Mouse (Mus musculus) splenic B cell, adult 2 months (primary cell): ENCODE results near the gene Dtx3l.
"Not testable (repeated sequence)": the region's sequence is repeated elsewhere in the genome, so short reads cannot be mapped to it uniquely, and the experiment has no call there.

Source experiments
- DNase-seq: peaks from one replicate; pipeline ENCODE4 v3.0.0-alpha.2; 2011; ENCODE audit warnings: low read depth, low spot score
- H3K27me3 ChIP-seq: 2 replicates; pipeline ENCODE4 v1.6.1; 2012; ENCODE audit warnings: mild to moderate bottlenecking, low read length, moderate library complexity, mixed read lengths; ENCODE audit not compliant: control insufficient read depth, poor library complexity, insufficient read depth, severe bottlenecking
- H3K36me3 ChIP-seq: 2 replicates; pipeline ENCODE4 v1.6.1; 2012; ENCODE audit warnings: mild to moderate bottlenecking, low read length, moderate library complexity, mixed read lengths; ENCODE audit not compliant: control insufficient read depth, poor library complexity, insufficient read depth, severe bottlenecking

Dtx3l gene

DNA sequence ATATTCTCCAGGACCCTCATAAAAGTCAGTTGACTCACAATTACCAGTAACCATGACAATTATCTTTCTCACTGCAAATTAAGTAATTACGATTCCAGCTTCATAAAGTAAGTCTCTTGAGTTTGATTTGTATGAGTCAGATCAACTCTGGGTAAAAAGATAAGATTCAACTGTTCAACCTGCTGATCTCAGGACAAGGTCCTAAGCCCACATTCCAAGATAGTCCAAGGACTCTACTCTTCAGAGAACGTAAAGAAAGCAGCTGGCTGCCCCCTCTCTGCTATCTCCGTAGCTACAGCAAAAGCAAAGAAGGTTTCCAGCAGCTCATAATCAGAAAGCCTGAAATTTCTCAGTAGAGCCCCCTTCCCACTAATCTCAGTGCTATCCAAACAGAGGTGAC is 27.5 kb downstream of the Dtx3l start:
- Histone ChIP-seq H3K27me3 (peaks cover 2% of the 10 kb centered on the region; the same call in 1 of the 2 replicates), H3K36me3 (no peaks in the 10 kb centered on the region)
- DNase-seq, result no peak

DNA sequence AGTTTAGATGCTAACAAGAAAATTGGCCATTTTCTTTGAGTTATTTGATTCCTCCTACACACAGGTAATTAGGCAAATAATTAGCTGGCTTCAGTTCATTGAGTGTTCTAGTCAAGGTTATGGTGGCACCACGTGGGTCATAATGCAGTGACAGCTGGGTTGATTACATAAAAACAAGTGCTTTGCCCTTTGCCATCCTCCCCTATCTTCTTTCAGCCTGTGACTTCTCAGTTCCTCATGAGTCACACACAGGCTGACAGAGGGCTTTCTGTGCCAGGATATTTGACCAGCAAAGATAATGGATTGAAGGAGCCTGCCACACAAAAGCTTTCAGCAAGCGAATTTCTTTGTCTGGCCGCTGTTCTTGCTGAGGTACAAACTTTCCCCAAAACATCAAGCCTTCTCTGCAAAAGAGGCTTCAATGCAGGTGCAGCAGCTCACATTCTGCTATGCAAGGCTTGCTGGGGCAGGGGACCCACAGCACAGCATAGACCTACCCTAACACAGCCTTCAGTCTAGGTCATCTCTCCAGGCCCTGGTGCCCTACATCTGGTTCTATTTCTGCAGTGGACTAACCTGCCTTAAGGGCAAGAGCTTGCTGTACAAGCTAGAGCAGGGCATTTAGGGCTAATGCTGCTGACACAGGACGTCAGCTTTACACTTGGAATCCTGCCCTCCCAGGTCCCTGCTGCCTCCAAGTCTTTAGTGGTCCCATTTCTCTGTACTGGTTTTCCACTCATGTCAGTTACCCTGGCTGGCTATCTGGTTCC is 31.3 kb downstream of the Dtx3l start:
- no peak for DNase-seq
- Histone ChIP-seq H3K27me3 (peaks cover 2% of the 10 kb centered on the region; the same call in 1 of the 2 replicates), H3K36me3 (no peaks in the 10 kb centered on the region)

DNA sequence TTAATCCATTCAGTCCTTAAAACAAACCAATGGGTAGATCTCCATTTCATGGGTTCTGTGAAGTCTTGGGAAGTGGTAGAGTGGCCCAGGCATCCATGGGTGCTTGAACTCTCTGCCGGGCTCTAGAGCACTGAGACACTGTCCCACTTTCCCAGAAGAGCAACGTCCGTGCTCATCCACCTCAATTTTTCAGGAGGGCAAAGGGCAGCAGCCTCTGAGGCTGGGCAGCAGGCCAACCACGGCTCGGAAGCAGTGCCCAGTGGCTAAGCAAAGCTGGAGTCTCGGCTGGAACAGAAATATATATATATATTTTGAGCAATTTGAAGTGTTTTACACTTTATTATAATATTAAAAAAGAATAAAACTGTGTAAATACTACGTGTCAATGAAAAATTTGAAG is 32.1 kb downstream of the Dtx3l start:
- Histone ChIP-seq H3K36me3 (no peaks in the 10 kb centered on the region), H3K27me3 (peaks cover 2% of the 10 kb centered on the region; the same call in 1 of the 2 replicates)
- no peak for DNase-seq

DNA sequence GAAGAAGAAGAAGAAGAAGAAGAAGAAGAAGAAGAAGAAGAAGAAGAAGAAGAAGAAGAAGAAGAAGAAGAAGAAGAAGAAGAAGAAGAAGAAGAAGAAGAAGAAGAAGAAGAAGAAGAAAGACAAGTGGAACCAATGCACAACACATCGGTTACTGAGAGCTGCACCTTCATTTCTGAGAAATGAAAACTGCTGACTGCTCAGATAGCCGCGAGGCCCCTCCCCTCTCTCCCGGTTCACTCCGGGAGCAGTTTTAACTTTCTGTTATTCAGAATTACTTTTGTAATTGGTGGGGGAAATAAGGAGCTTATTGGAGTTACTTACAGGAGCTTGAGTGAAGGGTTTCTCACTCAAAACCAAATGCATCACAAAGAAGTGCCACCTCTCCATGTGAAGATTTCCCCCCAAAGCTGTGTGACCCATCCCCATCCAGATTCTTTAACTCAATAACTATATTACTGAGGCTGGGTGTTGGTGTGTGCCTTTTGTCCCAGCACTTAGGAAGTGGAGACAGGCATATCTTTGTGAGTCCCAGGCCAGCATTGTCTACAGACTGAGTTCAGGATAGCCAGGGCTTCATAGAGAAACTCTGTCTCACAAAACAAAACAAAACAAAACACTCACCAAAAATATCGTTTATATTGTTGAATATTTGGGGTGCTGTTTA is 33.0 kb downstream of the Dtx3l start:
- peaks cover 2% of the 10 kb centered on the region; the same call in 1 of the 2 replicates for H3K27me3 ChIP-seq
- no peak for DNase-seq
- no peaks in the 10 kb centered on the region for H3K36me3 ChIP-seq

DNA sequence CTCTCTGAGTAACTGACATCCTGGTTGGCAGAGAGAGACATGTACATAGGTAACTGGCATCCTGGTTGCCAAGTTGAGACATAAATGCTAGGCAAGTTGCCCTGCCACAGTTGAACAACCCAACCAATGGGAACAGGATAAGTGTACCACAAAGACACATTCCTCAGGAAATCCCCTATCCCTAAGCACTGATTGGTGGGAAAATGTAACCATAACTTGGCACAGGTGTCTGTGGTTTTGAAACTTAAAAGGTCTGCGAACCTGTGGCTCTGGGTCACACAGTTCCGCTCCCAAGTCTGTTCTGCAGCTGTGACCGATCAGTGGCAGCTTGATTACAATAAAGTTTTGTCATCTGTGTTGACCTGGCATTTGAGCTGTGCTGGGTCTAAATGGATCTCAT is 33.6 kb downstream of the Dtx3l start:
- Histone ChIP-seq H3K27me3 (peaks cover 2% of the 10 kb centered on the region; the same call in 1 of the 2 replicates), H3K36me3 (no peaks in the 10 kb centered on the region)
- DNase-seq, result no peak

DNA sequence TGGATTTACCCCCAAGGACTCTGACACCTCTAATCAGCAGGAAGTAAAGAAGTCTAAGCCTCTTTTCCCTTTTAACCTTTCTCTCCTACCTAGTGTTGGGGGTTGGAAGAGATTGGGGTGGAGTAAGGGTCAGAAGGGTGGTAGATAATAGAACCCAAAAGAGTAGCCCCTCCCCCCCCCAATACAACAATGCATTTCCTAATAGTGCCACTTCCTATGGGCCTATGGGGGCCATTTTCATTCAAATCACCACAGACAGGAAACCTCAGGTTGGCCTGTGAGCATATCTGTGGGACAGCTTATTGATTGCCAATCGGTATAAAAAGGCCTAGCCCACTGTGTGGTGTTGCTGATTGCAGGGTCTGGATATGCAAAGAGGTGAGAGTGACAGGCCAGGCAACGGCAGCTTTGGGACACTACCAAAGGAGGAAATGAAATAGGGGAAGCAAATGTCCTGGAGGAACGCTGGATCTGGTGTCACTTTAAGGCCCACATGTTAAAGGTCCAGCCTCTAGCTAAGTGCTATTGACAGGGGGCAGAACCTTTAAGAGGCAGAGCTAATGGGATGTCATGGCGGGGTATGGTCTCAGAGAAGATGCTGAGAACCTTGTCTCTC is 34.7 kb downstream of the Dtx3l start:
- no peak for DNase-seq

DNA sequence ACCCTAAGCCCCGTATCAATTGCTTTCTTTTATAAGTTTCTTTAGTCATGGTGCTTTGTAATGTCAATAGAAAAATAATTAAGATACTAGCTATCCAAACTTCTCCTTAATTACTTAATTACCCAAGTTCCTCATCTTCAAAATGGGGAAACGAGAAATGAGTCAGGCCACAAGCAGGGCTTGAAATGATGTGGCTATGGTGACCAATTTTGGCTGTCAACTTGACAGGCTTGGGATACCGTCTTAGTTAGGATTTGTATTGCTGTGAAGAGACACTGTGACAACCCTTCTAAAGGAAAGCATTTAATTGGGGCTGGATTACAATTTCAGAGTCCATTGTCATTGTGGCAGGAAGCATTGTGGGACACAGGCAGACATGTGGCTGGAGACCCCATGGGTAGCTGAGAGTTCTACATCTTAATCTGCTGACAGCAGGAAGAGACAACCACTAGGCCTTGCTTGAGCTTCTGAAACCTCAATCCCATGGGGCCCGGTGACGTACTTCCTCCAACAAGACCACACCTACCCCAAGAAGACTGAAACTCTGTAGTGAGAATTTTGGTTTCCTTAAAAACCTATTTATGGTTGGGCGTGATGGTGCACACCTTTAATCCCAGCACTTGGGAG is 35.8 kb downstream of the Dtx3l start:
- H3K36me3 ChIP-seq, result no peaks in the 10 kb centered on the region
- peak; percentile 38 for DNase-seq
- H3K27me3 ChIP-seq, result no peaks in the 10 kb centered on the region

More for the DNA sequence above, 34.7 kb downstream of the Dtx3l start:
- Histone ChIP-seq H3K27me3 (no peaks in the 10 kb centered on the region), H3K36me3 (no peaks in the 10 kb centered on the region)

DNA sequence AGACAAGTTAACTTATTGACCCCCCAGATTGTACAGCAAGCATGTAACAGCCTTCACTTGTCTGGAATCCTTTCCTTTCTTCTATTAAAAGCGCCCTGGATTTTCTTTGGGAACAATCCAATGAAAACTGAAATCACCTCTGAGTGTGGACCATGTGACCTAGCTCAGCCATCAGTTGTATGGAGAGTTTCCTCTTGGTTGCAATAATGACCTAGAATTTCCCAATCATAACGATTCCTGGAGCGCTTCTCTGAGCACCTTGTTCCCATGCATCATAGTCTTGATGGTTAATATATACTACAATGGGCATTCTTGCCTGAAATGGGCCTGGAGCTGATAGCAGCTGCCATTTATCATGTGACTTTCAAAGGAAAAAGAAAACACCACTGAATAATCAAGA is 38.4 kb downstream of the Dtx3l start:
- H3K27me3 ChIP-seq, result no peaks in the 10 kb centered on the region
- no peak for DNase-seq

DNA sequence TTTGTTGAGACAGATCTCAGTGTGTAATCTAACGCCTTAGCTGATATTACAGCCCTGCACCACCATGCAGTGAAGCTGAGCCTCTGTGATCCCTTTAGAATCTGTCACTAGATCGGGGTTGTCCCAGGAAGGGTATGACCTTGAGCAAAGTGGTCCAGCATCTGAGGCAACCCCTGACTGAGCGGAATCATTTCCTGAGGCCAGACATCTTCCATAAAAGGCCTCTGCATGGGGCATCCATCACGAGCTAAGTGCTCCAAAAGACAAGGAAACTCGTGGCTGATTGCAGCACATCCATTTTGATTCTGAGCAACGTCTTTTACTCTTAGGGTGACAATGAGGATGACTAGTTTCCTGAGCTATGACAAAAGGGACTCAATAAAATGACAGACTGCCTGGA is 44.0 kb downstream of the Dtx3l start:
- DNase-seq, result no peak
- no peaks in the 10 kb centered on the region for H3K27me3 ChIP-seq
- no peaks in the 10 kb centered on the region for H3K36me3 ChIP-seq

More for the DNA sequence above, 38.4 kb downstream of the Dtx3l start:
- H3K36me3 ChIP-seq, result no peaks in the 10 kb centered on the region

DNA sequence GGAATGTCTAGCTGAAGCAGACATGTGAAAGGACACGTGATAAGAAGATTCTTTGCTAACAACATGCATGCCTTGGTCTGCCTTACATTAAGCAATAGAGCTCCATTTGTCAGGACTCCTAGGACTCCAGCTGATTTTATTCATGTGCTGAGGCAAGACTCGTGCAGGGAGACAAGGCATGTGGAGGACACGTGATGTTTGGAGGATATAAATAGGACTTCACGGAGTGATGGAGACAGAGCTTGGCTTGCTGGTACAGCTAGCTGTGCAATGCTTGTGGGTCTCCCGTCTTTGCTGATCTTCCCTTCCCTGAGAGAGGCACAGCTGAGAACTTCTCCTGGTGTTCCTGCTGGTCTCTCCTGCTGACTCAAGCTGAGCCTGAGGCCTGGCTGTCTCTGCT is 47.3 kb downstream of the Dtx3l start:
- not testable (repeated sequence) for H3K27me3 ChIP-seq, DNase-seq

DNA sequence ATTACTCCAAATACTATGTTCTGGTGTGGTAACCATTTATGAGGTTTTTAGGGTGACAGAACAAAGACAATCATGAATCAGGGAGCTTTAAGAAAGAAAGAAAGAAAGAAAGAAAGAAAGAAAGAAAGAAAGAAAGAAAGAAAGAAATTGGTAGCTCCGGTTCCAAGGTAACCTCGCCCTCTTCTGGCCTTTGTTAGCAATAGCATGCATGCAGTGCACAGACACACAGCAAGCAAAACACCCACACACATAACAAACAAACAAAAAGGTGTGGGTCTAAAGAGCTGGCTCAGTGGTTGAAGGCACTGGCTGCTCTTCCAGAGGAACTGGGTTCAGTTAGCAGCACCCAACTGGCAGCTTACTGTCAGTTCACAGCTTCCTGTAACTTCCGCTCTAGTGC is 48.3 kb downstream of the Dtx3l start:
- H3K36me3 ChIP-seq, result no peaks in the 10 kb centered on the region
- peak; percentile 39 for DNase-seq
- no peaks in the 10 kb centered on the region for H3K27me3 ChIP-seq

More for the DNA sequence above, 47.3 kb downstream of the Dtx3l start:
- H3K36me3 ChIP-seq, result not testable (repeated sequence)

DNA sequence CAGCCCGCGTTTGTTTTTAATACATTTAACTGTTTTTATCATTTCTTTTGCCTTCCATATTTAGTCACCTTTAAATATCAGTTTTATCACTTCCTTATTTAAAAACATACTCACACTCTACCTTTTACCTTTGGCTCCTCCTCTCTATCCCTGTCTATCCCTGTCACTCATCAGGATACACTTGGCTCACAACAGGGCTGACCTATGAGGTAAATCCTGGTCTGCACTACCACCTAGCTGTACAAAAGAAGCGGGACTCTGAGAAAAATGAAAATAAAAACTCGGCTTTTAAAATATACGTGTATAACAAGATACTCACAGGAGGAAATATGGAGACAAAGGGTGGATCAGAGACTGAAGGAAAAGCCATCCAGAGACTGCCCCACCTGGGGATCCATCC is 50.0 kb downstream of the Dtx3l start:
- Histone ChIP-seq H3K27me3 (no peaks in the 10 kb centered on the region), H3K36me3 (no peaks in the 10 kb centered on the region)
- no peak for DNase-seq

DNA sequence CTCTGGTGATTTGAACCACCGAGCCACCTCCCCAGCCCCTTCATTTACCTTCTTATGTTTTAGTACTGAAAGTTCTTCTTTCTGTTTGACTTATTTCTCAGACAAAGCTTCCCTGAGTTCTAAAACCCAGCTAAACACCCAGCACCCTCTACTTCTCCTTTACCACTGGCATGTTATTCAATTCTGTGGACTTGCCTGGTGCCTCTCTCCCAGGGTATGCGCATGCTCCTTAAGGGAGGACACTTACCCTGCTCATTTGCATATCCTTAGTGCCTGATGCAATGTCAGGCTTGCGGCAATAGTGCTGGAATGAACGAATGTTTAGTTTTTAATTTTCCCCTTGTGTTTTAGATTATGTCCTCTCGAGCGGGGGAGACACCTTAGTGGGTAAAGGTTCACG is 50.8 kb downstream of the Dtx3l start:
- Histone ChIP-seq H3K27me3 (no peaks in the 10 kb centered on the region), H3K36me3 (no peaks in the 10 kb centered on the region)
- DNase-seq, result no peak
